Mouse (Mus musculus): ENCODE results near the gene Gm10053. TPM values are rescaled to one million over a fixed set of nuclear protein-coding genes. Genes with fewer than 3 reads are reported as not detected.

The Gm10053 gene
- polyA plus RNA-seq, 1 experiment, result 14.2 TPM

DNA sequence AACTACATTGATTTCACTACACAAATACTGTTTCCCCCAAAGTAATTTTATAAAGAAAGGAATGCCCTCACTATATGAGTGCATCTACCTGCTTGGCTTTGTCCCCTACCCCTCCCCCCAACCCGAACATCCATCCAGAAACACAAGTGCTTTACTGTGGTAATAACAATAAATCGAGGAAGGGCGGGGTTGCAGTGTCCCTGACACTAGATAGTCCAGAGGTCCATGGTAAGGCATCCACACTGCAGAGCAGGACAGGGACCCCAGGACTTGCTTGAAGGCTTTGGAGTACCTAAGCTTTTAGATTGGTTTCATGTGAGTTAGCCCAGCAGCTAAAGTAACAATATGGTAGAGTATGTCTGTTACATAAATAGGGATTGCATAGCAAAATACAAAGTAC is 26.2 kb downstream of the Gm10053 start:
- Histone ChIP-seq H3K4me3 (ENCODE audit: control insufficient read depth, low read depth, low read length) (no peak overlapping the region), H3K27ac (ENCODE audit: control insufficient read depth, insufficient read depth, low read depth, low read length) (no peak overlapping the region), H3K27me3 (ENCODE audit: control insufficient read depth, insufficient read depth, low read length) (no peaks in the 10 kb centered on the region), H3K4me1 (ENCODE audit: control insufficient read depth, insufficient read depth, low read length) (peaks cover 26% of the 10 kb centered on the region), H3K36me3 (ENCODE audit: control insufficient read depth, insufficient read depth, low read length) (no peaks in the 10 kb centered on the region)
- no peak for TF ChIP-seq POLR2A (IDR thresholded peaks at IDR 0.05; ENCODE audit: control insufficient read depth, low read depth, low read length)

GRCm38 (mm10) chr19:24902256-24902655 is 26.8 kb downstream of the Gm10053 start:
- H3K27me3 ChIP-seq (ENCODE audit: control insufficient read depth, insufficient read depth, low read length), result no peaks in the 10 kb centered on the region

GRCm38 (mm10) chr19:24902821-24903220 is 27.3 kb downstream of the Gm10053 start:
- TF ChIP-seq CTCF (IDR thresholded peaks at IDR 0.05; ENCODE audit: control insufficient read depth, insufficient read depth, insufficient replicate concordance, low read depth, low read length) (no peak), POLR2A (IDR thresholded peaks at IDR 0.05; ENCODE audit: control insufficient read depth, low read depth, low read length) (no peak)

More at GRCm38 (mm10) chr19:24902256-24902655, 26.8 kb downstream of the Gm10053 start:
- Histone ChIP-seq H3K4me3 (ENCODE audit: control insufficient read depth, low read depth, low read length) (no peak overlapping the region), H3K4me1 (ENCODE audit: control insufficient read depth, insufficient read depth, low read length) (peaks cover 22% of the 10 kb centered on the region), H3K36me3 (ENCODE audit: control insufficient read depth, insufficient read depth, low read length) (no peaks in the 10 kb centered on the region), H3K27ac (ENCODE audit: control insufficient read depth, insufficient read depth, low read depth, low read length) (no peak overlapping the region)
- TF ChIP-seq POLR2A (IDR thresholded peaks at IDR 0.05; ENCODE audit: control insufficient read depth, low read depth, low read length), result no peak
- TF ChIP-seq CTCF (IDR thresholded peaks at IDR 0.05; ENCODE audit: control insufficient read depth, insufficient read depth, insufficient replicate concordance, low read depth, low read length), result no peak

GRCm38 (mm10) chr19:24907655-24908054 is 32.2 kb downstream of the Gm10053 start:
- no peak overlapping the region for H3K4me3 ChIP-seq (ENCODE audit: control insufficient read depth, low read depth, low read length)
- no peaks in the 10 kb centered on the region for H3K27me3 ChIP-seq (ENCODE audit: control insufficient read depth, insufficient read depth, low read length)
- H3K36me3 ChIP-seq (ENCODE audit: control insufficient read depth, insufficient read depth, low read length), result no peaks in the 10 kb centered on the region
- TF ChIP-seq CTCF (IDR thresholded peaks at IDR 0.05; ENCODE audit: control insufficient read depth, insufficient read depth, insufficient replicate concordance, low read depth, low read length) (no peak), POLR2A (IDR thresholded peaks at IDR 0.05; ENCODE audit: control insufficient read depth, low read depth, low read length) (no peak)
- H3K27ac ChIP-seq (ENCODE audit: control insufficient read depth, insufficient read depth, low read depth, low read length), result no peak overlapping the region
- H3K4me1 ChIP-seq (ENCODE audit: control insufficient read depth, insufficient read depth, low read length), result no peaks in the 10 kb centered on the region

More at GRCm38 (mm10) chr19:24902821-24903220, 27.3 kb downstream of the Gm10053 start:
- no peaks in the 10 kb centered on the region for H3K27me3 ChIP-seq (ENCODE audit: control insufficient read depth, insufficient read depth, low read length)
- no peaks in the 10 kb centered on the region for H3K36me3 ChIP-seq (ENCODE audit: control insufficient read depth, insufficient read depth, low read length)
- no peak overlapping the region for H3K4me3 ChIP-seq (ENCODE audit: control insufficient read depth, low read depth, low read length)
- H3K4me1 ChIP-seq (ENCODE audit: control insufficient read depth, insufficient read depth, low read length), result peaks cover 16% of the 10 kb centered on the region
- no peak overlapping the region for H3K27ac ChIP-seq (ENCODE audit: control insufficient read depth, insufficient read depth, low read depth, low read length)

GRCm38 (mm10) chr19:24908385-24909155 is 33.1 kb downstream of the Gm10053 start:
- TF ChIP-seq CTCF (IDR thresholded peaks at IDR 0.05; ENCODE audit: control insufficient read depth, insufficient read depth, insufficient replicate concordance, low read depth, low read length) (no peak), POLR2A (IDR thresholded peaks at IDR 0.05; ENCODE audit: control insufficient read depth, low read depth, low read length) (no peak)

GRCm38 (mm10) chr19:24920866-24921265 is 45.4 kb downstream of the Gm10053 start:
- H3K27me3 ChIP-seq (ENCODE audit: control insufficient read depth, insufficient read depth, low read length), result no peaks in the 10 kb centered on the region
- TF ChIP-seq CTCF (IDR thresholded peaks at IDR 0.05; ENCODE audit: control insufficient read depth, insufficient read depth, insufficient replicate concordance, low read depth, low read length), result no peak
- TF ChIP-seq POLR2A (IDR thresholded peaks at IDR 0.05; ENCODE audit: control insufficient read depth, low read depth, low read length), result no peak
- H3K4me1 ChIP-seq (ENCODE audit: control insufficient read depth, insufficient read depth, low read length), result no peaks in the 10 kb centered on the region
- no peak overlapping the region for H3K27ac ChIP-seq (ENCODE audit: control insufficient read depth, insufficient read depth, low read depth, low read length)
- no peak overlapping the region for H3K4me3 ChIP-seq (ENCODE audit: control insufficient read depth, low read depth, low read length)
- H3K36me3 ChIP-seq (ENCODE audit: control insufficient read depth, insufficient read depth, low read length), result 0 out of 2 replicates have a peak, but pooled peaks cover 1% of the 10 kb centered on the region

More at GRCm38 (mm10) chr19:24908385-24909155, 33.1 kb downstream of the Gm10053 start:
- H3K4me1 ChIP-seq (ENCODE audit: control insufficient read depth, insufficient read depth, low read length), result no peaks in the 10 kb centered on the region
- H3K4me3 ChIP-seq (ENCODE audit: control insufficient read depth, low read depth, low read length), result no peak overlapping the region
- no peak overlapping the region for H3K27ac ChIP-seq (ENCODE audit: control insufficient read depth, insufficient read depth, low read depth, low read length)
- H3K36me3 ChIP-seq (ENCODE audit: control insufficient read depth, insufficient read depth, low read length), result no peaks in the 10 kb centered on the region
- H3K27me3 ChIP-seq (ENCODE audit: control insufficient read depth, insufficient read depth, low read length), result no peaks in the 10 kb centered on the region

Other genes starting within 250 kb of the Gm10053 start
- 0.06 TPM in 2 replicates for gene Tmem252, start 201.7 kb upstream of the Gm10053 start, polyA plus RNA-seq (2012; rRNA removed)
- 0.38 and 3.5 TPM in 2 replicates for gene Pgm5, start 13.8 kb upstream of the Gm10053 start, polyA plus RNA-seq (2012; rRNA removed)
- not detected in 2 replicates for gene Foxd4, start 25.5 kb downstream of the Gm10053 start, polyA plus RNA-seq (2012; rRNA removed)
- 9.3 and 10.8 TPM in 2 replicates for gene Cbwd1, start 85.9 kb downstream of the Gm10053 start, polyA plus RNA-seq (2012; rRNA removed)
- 2.9 and 3.8 TPM in 2 replicates for gene Dock8, start 123.8 kb downstream of the Gm10053 start, polyA plus RNA-seq (2012; rRNA removed)

Data from testis, adult 2 months (tissue).